Mouse (Mus musculus): ENCODE data around the gene Nedd9.
"Not testable (repeated sequence)": the region's sequence is repeated elsewhere in the genome, so short reads cannot be mapped to it uniquely, and the experiment has no call there.

The Nedd9 gene

GRCm38 (mm10) chr13:41372555-41373460 is 114.4 kb downstream of the Nedd9 start:
- DNase-seq (ENCODE audit: low spot score), result no peak

DNA sequence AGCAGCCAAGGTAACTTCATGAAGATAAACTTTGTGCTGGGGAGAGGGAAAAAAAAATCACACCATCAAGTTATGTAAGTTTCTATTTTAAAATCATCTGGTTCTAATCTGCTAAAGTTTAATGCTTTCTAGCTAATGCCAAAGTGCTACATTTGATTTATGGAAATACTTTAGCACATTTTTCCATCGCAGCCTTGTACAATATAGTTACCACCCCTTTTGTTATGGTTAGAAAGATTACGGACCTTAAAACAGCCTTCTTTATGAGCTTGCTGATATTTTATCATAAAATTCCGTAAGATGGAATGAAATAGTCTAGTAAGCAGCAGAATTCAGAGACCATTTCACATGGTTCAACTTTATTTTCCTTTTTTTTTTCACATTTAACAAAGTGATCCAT is 115.6 kb downstream of the Nedd9 start:
- no peak for DNase-seq (ENCODE audit: low spot score)

- no peak for DNase-seq (ENCODE audit: low spot score)
Observed at GRCm38 (mm10) chr13:41368612-41369011, 118.5 kb downstream of the Nedd9 start.

GRCm38 (mm10) chr13:41367176-41367611 is 120.0 kb downstream of the Nedd9 start:
- no peak for DNase-seq (ENCODE audit: low spot score)

- DNase-seq (ENCODE audit: low spot score), result not testable (repeated sequence)
Observed at GRCm38 (mm10) chr13:41366609-41367008, 120.6 kb downstream of the Nedd9 start.

DNA sequence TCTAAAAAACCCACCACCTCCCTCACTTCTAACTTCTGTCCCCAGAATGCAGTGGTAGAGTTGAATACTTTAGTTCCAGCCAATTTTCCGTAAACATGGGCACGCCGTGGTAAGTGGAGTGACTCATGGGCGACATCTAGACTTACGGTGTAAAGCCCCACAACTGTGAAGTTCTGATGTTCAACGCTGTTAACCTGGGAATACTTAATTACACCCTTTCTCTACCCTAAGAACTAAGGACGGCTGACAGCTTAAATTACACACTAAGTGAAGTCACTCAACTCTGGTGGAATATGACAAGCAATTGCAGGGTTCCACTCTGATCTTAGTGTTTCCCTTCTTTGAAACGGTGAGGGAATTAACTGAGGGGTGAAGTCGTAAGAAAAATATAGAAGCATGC is 122.9 kb downstream of the Nedd9 start:
- DNase-seq (ENCODE audit: low spot score), result no peak

DNA sequence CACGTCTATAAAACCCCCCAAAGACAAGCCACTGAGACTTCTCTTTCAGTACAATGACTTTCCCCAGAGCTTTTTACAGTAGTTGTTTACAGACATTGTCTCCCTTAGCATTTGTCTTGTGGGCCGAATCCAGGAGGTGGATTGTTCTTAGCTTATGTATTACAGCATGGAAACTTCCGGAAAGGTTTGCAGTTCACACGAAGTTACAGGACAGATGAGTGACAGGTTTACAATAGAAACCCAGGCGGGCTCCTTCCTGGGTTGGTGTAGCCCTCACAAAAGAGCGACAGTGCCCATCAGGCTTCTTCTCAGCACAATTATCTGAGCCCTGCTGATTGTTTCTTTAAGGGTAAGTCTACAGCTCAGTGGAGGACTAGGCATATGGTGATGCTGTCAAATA is 124.3 kb downstream of the Nedd9 start:
- DNase-seq (ENCODE audit: low spot score), result no peak

DNA sequence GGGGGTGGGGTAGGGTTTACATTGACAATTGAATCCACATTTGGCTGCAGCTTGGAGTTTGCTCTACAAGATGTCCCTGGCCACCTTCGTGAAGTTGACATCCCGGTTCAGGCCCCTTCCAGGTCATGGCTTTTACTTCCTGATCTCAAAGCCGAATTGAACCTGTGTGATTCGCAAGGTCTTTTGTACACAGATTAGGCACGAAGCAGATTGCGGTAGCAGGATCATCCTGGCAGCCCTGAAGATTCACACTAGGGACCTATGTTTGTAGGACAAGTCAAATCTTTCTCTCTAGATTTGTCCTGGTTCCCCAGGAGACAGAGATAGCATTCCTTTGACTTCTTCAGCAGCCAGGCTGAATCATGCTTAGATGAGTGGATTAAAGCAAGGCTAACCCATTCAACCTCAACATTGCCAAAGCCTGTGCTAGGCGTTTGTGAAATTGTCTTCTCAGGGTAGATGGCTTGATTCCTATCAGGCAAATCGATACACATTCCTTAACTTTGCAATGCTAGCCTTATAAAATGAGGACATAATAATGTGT is 126.8 kb downstream of the Nedd9 start:
- DNase-seq (ENCODE audit: low spot score), result no peak

DNA sequence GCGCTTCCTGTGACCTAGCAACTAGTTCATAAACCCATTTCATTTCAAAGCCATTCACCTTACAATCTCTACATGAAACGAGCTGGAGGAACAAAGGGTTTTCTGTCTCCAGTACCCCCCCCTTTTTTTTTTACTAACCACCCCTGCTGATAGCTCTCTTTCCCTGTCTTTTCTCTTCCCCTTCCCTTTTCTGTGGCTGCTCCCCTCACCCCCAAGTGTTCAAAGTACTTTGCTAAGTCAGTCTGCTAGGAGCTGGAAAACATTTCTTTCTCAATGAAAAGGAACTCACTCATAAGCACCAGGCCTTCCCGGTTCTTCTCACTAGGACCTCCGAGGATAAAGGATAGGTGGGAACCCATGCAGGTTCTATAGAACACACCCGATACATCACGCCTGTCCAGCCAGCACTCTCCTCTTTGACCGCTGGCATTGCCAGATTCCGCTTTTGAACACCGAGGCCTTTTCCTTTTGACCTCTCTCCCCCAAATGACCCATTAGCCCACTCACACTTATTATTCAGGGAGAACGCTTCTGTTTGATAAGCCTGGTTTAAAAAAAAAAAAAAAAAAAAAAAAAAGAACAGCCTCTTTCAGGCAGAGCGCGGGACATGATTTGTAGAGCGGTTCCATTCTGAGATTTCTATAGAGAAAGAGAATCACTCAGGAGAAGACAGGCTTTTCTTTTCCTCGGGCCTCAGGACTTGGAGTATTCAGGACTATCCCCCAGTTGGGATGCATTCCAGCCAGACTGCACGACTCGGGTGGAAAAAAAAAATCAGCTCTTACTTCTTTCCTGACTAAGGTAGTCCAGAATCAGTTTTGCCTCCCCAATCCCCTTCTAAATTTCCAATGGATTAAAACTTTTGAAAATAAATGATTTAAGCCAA is 127.6 kb downstream of the Nedd9 start:
- DNase-seq (ENCODE audit: low spot score), result no peak

GRCm38 (mm10) chr13:41358480-41359180 is 128.5 kb downstream of the Nedd9 start:
- peak; percentile 94 for DNase-seq (ENCODE audit: low spot score)

DNA sequence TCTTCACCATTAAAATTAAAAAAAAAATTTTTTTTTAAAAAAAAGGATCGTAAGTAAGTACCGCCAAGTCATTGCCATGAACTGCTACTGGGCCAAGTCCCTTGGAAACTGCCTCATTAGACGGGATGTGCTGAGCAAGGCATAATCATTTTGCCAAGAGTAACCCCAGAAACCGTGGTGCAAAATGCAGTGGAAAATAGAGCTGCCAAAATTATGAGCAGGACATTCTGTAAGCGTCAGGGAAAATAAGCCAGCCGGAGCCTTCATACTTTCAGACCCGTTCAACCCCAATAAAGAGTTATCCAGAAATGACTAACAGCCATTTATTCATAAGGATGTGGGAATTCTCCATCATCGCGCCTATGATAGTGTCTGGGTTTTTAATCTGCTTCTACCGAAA is 129.2 kb downstream of the Nedd9 start:
- DNase-seq (ENCODE audit: low spot score), result no peak

DNA sequence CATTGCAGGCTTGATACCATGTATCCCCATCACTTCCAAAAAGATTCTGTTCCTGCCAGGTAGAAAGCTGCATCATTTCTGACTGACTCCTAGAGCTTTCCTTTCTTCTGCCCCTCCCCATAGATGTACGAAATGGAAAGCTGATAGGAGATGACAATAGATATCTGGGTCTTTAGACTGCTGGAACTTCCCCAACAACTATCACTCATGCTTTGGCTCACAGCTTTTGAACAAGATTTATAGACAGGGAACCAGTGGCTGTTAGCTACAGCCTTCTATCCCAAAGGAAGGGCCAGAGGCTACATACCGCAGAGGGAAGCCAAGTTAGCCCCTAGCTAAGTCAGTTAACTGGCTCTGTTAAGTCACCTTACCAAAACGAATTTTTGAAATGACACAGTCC is 129.6 kb downstream of the Nedd9 start:
- DNase-seq (ENCODE audit: low spot score), result no peak

DNA sequence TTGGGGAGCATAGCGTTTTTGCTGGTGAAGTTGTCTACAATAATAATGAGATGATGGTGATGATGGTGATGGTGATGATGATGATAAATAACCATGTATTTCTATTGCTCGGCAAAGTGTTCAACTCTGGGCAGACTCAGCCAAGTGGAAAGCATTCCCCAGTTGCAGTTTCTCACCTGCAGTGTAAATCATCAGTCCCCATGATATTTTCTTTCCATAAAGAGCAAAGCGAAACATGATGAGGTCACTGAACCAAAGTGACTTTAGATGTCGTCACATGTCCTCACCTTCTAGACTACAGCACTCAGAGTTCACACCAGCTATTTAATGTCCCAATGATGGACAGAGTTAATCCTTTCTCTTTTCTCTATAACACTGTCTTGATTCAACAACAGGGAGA is 130.0 kb downstream of the Nedd9 start:
- no peak for DNase-seq (ENCODE audit: low spot score)

GRCm38 (mm10) chr13:41355552-41355951 is 131.6 kb downstream of the Nedd9 start:
- DNase-seq (ENCODE audit: low spot score), result no peak

GRCm38 (mm10) chr13:41354591-41354990 is 132.6 kb downstream of the Nedd9 start:
- DNase-seq (ENCODE audit: low spot score), result no peak

GRCm38 (mm10) chr13:41353676-41354075 is 133.5 kb downstream of the Nedd9 start:
- no peak for DNase-seq (ENCODE audit: low spot score)

- no peak for DNase-seq (ENCODE audit: low spot score)
Observed at GRCm38 (mm10) chr13:41352352-41352751, 134.8 kb downstream of the Nedd9 start.

GRCm38 (mm10) chr13:41350589-41350988 is 136.6 kb downstream of the Nedd9 start:
- DNase-seq (ENCODE audit: low spot score), result no peak

DNA sequence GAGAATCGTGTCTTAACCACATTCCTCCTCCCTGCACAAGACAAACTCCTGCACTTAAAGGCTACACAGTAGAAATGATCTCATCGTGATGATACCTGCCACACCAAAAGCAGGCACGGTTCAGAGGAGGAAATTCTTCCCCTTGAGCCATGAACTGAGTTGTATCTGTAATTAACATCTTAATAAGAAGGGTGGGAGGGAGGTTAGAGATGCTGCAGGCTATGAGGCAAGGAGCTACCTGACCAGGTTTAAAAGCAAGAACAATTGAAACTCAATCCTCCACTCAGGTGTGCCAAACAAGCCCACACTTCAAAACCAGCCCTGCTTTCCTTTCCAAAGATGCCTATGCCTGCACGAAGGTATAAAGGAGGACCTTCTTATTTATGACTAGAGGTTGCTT is 137.4 kb downstream of the Nedd9 start:
- no peak for DNase-seq (ENCODE audit: low spot score)

- no peak for DNase-seq (ENCODE audit: low spot score)
Observed at GRCm38 (mm10) chr13:41345756-41346155, 141.4 kb downstream of the Nedd9 start.

- no peak for DNase-seq (ENCODE audit: low spot score)
Observed at GRCm38 (mm10) chr13:41345306-41345705, 141.9 kb downstream of the Nedd9 start.

DNA sequence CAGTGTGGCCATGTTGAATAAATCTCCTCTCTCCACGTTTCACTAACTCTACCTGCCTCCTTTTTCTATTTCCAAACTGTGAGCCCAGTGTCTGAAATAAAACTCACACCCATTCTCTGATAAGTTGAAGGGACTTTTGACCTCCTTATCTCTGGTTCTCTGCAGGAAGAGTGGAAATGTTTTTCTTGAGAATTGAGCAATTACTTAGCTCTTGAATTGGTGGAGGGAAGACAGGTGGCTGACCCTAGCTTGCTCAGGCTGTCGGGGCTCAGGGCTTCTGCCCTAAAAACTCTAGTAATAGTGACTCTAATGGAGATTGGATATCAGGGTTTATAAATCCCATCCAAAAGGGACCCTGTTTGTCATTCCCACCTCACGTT is 143.3 kb downstream of the Nedd9 start:
- DNase-seq (ENCODE audit: low spot score), result no peak
